Mouse (Mus musculus) lung, postnatal 14 days (tissue): ENCODE data around the gene Itpr2.

Experiments
- DNase-seq: peaks from one replicate; pipeline ENCODE4 v3.0.0; 2021

Gene Itpr2

DNA sequence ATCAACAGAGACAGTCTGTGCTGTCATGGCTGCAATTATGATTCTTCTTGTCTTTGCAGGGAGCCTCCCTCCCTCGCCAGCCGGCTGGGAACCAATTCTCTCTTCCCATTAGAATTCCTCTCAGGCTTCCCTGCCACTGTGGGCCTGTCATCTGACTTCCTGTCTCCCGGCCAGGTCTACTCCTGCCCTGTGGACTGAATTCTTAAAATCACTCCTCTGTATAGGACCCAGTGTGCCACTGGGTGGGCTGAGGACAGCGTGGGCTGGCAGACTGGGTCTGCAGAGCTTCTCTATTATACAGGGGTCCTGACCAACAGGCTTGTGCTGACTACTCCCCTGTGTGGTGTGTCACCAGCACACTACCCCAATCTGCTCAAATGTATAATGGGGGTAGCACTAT lies 365.4 kb downstream of the Itpr2 start:
- DNase-seq, result no peak

DNA sequence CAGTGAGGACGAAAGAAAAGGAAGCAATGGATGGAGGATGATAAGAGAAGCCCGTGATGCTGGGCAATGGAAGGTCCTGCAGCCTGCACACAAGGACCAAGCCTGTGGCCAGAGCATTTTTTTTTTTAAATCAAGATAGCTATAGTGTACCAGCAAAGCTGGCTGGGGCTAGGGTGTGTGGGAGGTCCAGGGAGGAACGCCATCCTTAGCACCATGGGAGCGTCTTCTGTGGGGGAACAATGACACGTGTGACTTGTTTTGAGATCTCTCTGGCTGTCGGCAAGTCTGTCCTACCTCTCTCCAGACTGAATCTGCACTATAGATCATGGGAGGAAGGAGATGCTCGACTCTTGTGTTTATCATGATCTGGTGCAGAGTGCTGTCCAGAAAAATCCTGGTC lies 365.8 kb downstream of the Itpr2 start:
- no peak for DNase-seq

DNA sequence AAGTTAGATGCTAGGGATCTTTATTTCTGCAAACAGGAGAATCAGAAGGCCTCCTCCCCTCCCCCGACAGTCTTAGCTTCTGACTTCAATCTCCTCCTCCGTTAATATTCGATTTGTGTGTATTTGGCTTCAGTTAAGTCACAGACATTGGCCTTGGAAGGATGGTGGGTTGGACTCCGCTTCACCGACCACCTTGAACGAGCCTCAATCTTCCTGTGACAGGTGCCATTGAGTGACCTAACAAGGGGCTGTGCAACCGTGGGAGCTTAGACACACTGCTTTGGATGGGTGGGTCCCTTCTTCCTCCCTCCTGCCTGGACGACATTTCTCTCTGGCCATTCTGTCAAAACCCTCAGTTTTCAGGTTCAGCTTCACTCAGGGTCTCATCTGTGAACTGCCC lies 366.7 kb downstream of the Itpr2 start:
- no peak for DNase-seq

DNA sequence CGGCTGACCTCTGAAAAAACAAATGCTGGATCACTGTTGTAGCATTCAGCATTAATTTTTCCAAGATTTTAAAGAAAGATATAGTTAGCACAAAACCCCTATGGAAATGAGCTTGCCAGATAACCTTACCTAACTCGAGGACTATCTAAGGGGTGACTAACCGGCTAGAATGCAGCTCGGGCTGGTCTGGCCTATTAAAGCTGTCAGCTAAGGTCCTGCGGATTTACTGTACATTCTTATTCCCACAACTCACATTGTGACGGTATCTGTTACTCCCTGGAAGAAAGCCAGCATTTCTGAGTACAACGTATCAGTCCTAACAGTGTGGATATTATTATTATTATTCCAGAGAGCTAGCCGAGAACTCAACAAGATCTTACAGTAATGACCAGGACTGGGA lies 368.1 kb downstream of the Itpr2 start:
- no peak for DNase-seq

- no peak for DNase-seq
Measured at GRCm38 (mm10) chr6:146129066-146129465, 373.0 kb downstream of the Itpr2 start.

DNA sequence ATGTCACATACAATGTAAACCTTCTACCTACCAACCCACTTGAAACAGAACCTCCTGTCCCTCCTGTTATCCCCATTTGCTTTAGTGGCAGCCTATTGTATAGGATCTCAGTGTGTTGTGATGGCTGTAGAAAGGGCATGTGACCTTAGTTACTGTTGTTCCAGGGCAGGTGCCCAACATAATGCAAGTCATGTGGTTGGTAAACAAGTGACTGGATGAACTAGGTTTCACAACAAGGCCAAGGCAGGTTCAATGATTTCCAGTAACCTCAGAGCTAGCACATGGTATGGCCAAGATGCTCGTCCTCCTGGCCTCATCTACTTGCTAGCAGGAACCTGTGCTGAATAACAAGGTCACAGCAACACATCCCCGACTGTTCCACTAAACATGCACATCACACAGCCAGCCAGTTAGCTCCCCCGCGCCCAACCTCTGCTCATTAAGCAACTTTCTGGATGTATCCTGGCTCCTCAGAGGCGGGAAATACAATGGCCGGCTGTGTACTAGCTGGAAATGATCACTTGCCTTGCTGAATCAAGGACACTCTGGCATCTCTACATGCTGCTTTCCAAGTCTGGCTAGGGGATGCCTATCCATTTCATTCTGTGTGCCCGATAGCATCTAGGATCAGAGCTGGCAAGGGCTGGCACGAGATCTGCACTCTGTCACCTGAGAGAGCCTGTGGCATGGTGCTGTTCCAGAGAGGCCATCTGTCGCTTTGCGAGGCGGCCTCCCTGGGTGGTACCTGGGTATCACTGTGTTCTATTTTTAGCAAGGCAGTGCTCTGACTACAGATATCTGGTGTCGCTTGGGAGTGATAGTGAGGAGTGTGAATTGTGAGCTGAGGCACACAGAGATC lies 375.0 kb downstream of the Itpr2 start:
- DNase-seq, result no peak

DNA sequence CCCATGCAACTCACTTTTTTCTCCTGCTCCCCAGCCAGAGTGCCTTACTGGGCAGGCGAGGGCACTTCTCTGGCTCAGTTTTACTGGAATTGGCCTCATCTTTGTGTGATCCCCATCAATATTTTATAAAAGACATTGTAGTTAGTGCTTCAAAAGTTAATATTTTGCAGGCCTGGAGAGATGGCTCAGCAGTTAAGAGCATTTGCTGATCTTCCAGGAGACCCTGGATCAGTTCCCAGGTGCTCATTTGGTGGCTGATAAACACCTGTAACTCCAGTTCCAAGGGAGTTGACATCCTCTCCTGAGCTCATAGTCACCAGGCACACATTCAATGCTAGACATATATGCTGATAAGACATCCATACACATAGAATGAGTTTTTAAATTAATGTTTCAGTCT lies 376.4 kb downstream of the Itpr2 start:
- no peak for DNase-seq

GRCm38 (mm10) chr6:146124479-146124878 lies 377.5 kb downstream of the Itpr2 start:
- no peak for DNase-seq

- no peak for DNase-seq
Measured at GRCm38 (mm10) chr6:146123656-146124055, 378.4 kb downstream of the Itpr2 start.

DNA sequence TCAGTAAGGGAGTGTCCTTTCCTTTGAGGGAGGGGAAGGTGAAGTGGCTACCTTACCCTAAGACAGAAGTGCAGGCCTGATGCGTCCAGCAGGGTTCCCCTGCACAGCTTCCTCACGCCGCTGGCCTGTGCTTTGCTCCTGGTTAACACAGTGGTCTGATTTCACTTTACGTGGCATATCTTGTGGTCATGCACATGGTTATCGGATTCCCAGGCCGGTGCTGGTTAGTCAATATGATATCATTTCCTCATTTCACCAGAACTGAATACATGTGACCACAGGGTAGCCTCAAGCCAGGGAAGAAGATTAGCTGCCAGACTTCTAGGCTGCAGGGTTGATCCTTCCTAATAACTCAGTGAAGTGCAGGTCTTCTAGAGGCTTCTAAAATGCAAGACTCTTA lies 381.9 kb downstream of the Itpr2 start:
- DNase-seq, result no peak

- DNase-seq, result no peak
Measured at GRCm38 (mm10) chr6:146114731-146115302, 387.2 kb downstream of the Itpr2 start.

DNA sequence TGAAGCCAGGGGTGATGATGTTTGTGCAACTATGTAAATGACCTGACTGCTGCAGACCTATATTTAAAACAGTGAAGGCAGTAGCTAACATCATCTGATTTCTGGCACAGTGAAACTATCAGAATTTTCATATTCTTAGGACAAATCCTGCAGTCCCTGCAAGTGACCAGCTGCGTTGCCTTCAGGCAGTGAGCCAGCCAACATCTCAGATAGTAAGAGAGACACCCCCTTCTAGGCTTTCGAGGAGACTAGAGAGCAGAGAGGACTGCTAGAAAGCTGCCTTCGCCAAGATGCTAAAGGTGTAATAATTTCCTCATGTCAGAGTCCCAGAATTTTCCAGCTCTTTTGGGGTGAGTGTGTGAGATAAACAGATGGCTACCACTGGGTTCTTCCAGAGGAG lies 388.0 kb downstream of the Itpr2 start:
- no peak for DNase-seq

DNA sequence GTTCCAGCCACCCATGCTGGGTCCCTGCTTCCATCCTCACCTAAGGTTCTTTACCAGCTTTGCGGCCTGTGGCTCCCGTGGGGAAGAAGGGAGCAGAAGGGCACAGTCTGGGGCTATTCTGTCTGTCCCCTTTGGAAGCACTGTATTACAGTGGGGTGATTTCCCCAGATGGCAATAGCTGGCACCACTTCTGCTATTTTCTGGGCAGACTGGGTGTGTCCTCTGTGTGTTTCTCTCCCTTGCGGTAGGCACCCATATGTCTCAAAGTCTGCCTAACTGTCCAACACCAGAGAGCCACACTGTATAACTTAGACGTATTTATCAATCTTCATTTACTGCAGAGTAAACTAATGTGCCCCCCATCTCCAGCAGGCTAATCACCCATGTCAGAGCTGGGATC lies 388.9 kb downstream of the Itpr2 start:
- DNase-seq, result peak; percentile 9

DNA sequence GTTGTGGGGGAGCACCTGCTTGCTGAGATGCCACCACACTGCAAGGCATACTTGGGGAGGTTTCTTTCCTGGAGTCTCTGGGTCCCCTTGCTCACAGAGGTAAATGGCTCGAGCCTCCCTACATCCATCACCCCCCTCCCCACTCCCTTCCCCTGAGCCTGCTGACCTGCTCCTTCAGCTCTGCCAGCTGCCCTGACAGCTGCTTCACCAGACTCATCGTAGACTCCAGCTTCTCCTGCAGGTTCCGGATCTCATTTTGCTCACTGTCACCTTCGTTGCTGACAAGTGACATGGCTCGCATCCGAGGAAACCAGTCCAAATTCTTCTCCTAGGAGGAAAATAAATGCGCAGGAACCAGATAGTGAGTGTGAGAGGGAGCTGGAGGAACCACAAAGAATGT lies 389.8 kb downstream of the Itpr2 start:
- no peak for DNase-seq

- no peak for DNase-seq
Measured at GRCm38 (mm10) chr6:146111781-146112180, 390.2 kb downstream of the Itpr2 start.

GRCm38 (mm10) chr6:146110832-146111741 lies 390.9 kb downstream of the Itpr2 start:
- DNase-seq, result no peak

GRCm38 (mm10) chr6:146110425-146110824 lies 391.6 kb downstream of the Itpr2 start:
- no peak for DNase-seq

- no peak for DNase-seq
Measured at GRCm38 (mm10) chr6:146108695-146109094, 393.3 kb downstream of the Itpr2 start.

- no peak for DNase-seq
Measured at GRCm38 (mm10) chr6:146107117-146107832, 394.7 kb downstream of the Itpr2 start.

DNA sequence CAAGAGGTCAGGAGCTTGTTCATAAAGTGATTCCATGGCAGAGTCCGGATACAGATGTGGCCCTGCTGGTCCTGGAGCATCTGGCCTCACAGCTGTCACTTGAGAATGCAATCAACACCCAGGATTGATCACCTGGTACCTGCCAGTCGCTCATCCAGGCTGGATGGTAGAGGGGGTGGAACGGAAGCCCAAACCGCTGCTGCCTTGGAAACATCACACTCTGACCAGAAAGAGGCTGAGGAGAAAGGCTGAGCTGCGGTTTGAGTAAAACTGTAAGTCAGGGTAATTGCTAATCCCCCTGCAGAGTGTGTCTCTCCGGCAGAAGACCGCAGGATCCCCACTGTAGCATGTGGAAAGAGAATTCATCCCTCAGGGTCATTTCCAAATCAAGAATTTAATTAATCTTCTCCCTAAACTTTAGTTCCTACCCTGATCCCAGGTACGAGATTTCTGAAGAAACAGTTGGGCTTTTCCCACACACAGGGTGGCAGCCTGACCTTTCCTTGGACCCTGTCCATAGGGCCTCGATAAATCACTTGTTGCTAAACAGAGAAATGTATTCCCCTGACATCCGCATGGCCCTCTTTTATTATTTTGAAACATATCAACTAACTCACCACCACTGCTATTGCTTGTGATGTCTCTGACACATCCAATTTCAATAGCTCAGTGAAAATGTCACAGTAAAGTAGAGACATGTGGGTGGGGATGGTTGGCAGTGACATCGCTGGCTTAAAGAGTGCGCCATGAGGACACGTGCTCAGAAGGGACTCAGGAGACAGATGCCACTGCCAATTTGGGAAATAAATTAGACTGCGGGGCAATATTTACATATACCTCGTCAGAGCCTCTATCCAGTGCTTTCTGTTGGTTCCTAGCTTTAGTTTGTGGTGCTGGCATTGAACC lies 418.7 kb downstream of the Itpr2 start:
- DNase-seq, result no peak

DNA sequence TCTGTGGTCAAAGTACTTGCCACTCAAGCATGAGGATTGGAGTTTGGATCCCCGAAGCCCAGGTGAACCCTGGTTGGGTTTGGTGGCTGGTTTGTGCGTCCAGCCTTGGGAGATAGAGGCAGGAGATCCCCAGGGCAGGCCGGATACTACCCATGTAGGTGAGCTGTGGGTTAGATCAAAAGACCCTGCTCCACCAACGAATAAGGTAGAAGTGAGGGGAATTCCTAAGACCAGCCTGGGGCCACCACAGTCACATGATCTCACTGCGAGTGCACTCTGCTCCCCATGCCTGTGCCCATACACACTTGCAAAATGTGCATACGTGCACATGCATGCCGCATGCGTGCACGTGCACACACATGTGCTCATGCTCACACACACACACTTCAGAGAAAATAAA lies 419.5 kb downstream of the Itpr2 start:
- no peak for DNase-seq

GRCm38 (mm10) chr6:146081578-146081977 lies 420.4 kb downstream of the Itpr2 start:
- no peak for DNase-seq
